Mouse (Mus musculus) right cerebral cortex, postnatal 25 days (tissue): ENCODE data around the gene Gm10644.
"Not testable (repeated sequence)": the region's sequence is repeated elsewhere in the genome, so short reads cannot be mapped to it uniquely, and the experiment has no call there.

ENCODE experiments used
- DNase-seq: peaks from one replicate; pipeline ENCODE4 v3.0.0; 2022

Gm10644 gene

GRCm38 (mm10) chr8:83955106-83955957 is at the start of gene Gm10644, which contains the start of gene Asf1b:
Gm10644 (minus strand) TSS chr8:83955205.
Asf1b (plus strand) TSS chr8:83955507.
- DNase-seq = peak; percentile 98

GRCm38 (mm10) chr8:84004533-84005201 is 49.7 kb upstream of the Gm10644 start:
- peak; percentile 91 for DNase-seq

- DNase-seq = no peak
These were observed 48.7 kb upstream of the Gm10644 start for GRCm38 (mm10) chr8:84003612-84004246.

- DNase-seq = no peak
These were observed 48.1 kb upstream of the Gm10644 start for GRCm38 (mm10) chr8:84002957-84003611.

GRCm38 (mm10) chr8:84001281-84002000 is 46.4 kb upstream of the Gm10644 start, which contains the start of gene 1700067K01Rik:
1700067K01Rik (plus strand) TSS chr8:84001502.
- no peak for DNase-seq

- no peak for DNase-seq
These were observed 44.8 kb upstream of the Gm10644 start for GRCm38 (mm10) chr8:83999825-84000224.

- DNase-seq = no peak
These were observed 44.2 kb upstream of the Gm10644 start for GRCm38 (mm10) chr8:83999057-83999705.

GRCm38 (mm10) chr8:83998231-83999056 is 43.4 kb upstream of the Gm10644 start:
- DNase-seq = peak; percentile 62

- DNase-seq = peak; percentile 67
These were observed 42.6 kb upstream of the Gm10644 start, which contains the start of gene Samd1 for GRCm38 (mm10) chr8:83997511-83998141. Samd1 (plus strand) TSS chr8:83997672.

GRCm38 (mm10) chr8:83996567-83997505 is 41.8 kb upstream of the Gm10644 start:
- DNase-seq = peak; percentile 79

GRCm38 (mm10) chr8:83995973-83996372 is 41.0 kb upstream of the Gm10644 start:
- no peak for DNase-seq

GRCm38 (mm10) chr8:83994030-83994429 is 39.0 kb upstream of the Gm10644 start:
- DNase-seq = no peak

GRCm38 (mm10) chr8:83992488-83992887 is 37.5 kb upstream of the Gm10644 start:
- DNase-seq = no peak

GRCm38 (mm10) chr8:83990170-83990569 is 35.2 kb upstream of the Gm10644 start:
- no peak for DNase-seq

GRCm38 (mm10) chr8:83989243-83989642 is 34.2 kb upstream of the Gm10644 start:
- DNase-seq = no peak

- not testable (repeated sequence) for DNase-seq
These were observed 28.2 kb upstream of the Gm10644 start for GRCm38 (mm10) chr8:83983222-83983621.

GRCm38 (mm10) chr8:83982449-83982848 is 27.4 kb upstream of the Gm10644 start:
- DNase-seq = no peak

- DNase-seq = no peak
These were observed 26.5 kb upstream of the Gm10644 start for GRCm38 (mm10) chr8:83981533-83981932.

GRCm38 (mm10) chr8:83980845-83981244 is 25.8 kb upstream of the Gm10644 start:
- DNase-seq = no peak
